Mouse (Mus musculus): ENCODE measurements at regions not wholly inside any gene's neighbourhood (a gene's known extent, or its start where the extent isn't known, plus 50 kb on each side); places are given as distances from the start of the nearest gene placed in this dataset.
"Not testable (repeated sequence)": the region's sequence is repeated elsewhere in the genome, so short reads cannot be mapped to it uniquely, and the experiment has no call there.

DNA sequence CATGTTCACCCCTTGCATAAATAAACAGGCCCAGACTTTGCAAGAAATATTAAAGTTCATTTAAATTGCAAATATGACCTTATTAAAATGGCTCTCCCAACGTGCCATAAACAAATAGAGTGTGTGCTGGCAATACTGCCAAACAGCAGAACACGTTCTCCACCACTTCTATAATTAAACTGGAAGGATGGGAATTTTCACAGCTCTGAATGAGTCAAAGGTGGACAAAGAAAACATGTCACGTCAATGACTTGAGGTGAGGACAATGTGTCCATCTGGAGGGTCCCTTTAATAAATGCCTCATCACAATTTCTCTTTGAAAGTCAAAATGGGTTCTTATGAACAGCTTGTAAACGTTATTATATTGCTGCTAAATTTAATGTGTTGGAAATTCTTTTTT lies 114.8 kb downstream of the Galc start:
- no peak for DNase-seq

DNA sequence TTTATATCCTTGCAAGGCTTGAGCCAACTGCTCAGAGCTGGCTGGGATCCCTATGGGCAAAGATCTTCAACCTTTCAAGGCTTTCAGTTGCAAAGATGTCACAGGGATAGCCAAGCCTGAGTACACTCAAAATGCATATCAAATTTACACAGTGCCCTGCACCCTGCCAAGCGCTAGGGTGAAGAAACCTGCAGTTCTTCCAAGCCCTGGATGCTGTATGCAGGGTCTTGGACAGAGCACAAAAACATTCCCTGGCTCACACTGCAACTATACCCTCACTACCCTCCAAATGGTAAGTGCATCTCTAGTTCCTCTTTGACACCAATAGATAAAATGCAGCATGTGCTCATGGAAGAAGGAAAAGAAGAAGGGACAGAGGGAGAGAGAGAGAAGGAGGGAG lies 116.1 kb downstream of the Galc start:
- no peak for DNase-seq

DNA sequence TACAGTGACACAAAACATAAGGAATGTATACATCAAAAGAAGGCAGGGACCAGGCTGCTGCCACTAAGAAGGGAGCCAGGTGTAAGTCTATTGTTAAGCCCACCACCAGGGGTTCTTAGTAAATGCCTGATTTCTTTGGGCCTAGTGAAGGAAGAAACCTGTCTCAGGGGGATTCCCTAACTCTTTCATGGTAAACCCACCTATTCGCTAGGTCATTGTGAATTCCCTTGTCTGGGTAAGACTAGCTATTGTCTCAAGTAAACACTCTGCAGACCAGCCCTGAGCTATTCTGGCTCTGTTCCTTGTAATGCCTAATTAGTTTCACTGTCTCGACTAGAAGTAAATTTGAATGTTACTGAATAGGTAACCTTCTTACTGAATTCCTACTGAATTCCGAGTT lies 119.4 kb downstream of the Galc start:
- not testable (repeated sequence) for DNase-seq

DNA sequence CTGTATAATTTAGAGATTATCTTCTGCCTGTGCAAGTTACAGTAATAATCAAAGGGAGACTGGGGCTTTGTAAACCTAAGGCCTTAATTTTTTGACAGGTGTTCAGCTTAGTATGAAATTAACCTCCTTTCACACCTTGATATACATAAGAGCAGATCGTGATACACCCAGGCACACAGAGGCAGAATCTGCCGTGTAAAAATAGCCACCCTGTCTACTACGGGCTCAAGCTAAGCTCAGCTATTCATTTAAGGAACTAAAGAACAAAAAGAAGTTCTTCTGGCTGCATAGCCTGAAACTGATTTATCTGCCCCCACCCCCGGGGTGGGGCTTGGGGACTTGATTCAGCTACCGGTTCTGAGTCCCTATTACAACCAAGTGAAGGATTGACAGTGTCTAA lies 128.0 kb downstream of the Galc start:
- DNase-seq: no peak

DNA sequence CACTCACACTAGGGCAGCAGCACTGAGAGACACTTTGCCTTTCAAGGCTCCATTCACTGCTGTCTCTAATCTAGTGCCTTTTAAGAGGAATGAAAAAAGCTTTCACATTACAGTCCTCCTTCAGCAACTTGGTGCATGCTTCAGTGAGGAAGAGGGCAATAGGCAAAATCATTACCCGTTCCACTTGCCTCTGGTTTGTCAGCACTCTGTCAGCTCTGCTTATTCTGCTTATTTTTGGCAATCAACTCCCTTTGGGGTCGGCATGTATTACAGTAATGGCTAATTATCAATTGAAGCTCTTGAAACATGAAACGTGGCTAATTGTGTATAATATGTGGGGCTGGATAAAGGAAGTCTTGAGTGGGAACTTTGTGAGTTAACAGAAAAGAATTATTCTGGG lies 135.7 kb downstream of the Galc start:
- DNase-seq: no peak

DNA sequence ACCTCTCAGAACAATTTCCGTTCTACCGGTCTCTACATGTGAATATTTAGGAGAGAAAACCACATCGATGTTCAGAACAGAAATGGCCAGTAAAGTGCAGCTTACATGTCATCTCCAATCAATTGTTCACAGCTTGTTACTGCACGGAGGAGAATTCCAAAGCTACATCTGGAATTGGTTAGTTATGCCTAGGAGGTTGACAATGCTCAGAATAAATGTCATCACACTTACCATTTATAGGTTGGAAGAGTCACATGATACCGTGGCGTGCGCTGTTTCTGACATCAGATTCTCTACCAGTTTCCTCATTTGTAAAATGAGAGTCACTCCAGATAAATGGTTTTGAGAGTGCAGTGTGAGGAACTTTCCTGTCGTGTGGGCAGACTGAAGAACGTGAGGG lies 151.2 kb downstream of the Galc start:
- no peak for DNase-seq

DNA sequence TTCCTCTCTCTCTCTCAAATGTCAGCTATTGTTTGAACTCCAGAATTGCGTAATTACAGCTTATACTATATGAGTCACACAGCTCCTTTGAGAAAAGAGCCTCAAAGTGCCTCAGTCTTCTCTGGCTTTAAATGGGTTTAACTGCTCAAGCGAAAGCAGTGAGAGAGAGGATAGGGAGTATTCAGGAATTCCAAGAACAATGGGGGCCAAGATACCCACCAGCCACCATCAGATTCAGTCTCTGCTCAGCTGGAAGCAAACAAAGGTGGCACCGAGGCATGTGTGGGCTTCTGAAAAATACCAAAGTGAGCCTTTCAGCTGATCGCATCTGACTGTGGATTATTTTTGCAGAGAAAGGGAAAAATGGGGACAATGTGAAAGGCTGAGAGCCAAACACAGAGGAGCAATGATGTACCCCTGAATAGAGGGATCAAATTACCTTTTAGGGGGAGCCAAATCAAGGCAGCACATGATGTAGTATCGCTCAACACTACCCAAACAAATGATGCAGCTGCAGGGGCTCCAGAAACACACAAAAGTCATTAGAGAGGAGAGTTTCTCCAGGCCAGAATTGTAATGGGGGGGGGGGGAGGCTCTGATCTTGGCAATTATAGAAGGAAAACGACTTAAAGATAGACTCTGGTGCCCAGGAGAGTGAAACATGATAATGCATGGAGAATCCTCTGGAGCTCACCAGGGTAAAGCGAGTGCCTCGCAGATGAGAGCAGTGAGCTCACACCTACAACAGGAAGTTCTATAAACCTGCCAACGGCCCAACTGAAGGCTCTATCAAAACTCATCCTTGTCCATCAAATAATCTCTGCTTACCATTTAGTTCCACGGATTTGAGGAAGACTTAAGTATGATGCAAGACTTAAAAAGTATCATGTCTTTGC lies 152.2 kb downstream of the Galc start:
- no peak for DNase-seq

DNA sequence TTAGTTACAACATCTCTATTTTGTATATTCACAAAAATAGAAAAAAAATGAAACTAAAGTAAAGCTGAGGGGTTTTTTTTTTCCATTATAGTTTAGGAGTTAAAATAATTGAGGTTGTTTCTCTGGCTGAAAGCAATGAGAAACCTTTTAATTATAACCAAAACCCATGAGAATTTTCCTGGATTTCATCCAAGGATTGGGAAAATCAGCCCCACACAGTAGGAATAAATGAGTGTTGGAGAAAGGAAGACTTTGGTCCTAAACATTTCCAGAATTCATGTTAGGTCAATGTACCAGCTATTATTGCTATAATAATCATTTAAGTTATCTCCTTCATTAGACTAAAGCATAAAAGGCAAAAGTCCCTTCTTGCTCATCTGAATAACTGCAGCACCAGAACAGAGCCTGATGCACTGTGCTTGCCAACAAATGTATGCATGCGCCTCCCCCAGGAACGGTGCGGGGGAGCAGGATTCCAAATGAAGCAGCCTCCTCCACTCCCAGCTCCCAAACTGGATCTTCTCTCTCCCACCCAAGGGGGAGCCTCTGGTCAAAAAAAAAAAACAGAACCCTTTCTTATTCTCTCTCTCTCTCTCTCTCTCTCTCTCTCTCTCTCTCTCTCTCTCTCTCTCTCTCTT lies 153.0 kb downstream of the Galc start:
- no peak for DNase-seq

DNA sequence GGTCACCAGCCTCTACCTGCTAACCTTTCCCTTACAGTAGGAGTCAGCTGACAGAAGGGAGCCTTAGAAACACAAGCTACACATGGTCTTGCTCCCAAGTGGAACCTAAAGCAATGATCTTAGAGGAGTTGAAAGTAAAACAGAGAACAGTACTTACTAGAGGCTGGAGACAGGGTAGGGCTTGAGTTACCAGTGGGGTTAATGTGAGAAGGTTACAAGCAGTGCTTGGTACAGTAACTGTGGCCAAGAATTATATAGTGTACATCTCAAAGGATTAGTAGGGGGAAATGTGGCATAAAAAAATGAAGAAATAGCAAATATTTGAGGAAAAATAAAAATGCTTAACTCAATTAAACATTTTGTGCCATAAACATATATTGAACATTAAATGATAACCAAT lies 153.5 kb downstream of the Galc start:
- DNase-seq: no peak

DNA sequence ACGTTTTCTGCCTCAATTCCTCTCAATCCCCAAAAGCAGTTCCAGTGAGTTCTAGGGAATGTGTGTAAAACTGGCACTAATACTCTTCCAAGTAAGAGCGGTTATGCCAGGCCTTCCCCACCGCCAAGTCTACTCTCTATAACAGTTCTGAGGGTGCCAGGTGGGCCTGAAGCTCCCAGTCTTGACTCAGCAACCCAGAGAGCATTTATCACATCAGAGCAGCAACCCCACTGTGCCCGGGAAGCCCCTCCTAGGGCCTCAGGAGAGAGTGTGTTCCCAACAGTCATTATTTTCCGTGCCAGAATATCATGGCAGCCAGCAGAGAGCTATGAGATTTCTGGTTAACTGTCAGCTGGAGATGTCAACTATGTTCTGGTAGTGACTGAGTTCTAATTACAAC lies 169.1 kb downstream of the Galc start:
- DNase-seq: no peak

DNA sequence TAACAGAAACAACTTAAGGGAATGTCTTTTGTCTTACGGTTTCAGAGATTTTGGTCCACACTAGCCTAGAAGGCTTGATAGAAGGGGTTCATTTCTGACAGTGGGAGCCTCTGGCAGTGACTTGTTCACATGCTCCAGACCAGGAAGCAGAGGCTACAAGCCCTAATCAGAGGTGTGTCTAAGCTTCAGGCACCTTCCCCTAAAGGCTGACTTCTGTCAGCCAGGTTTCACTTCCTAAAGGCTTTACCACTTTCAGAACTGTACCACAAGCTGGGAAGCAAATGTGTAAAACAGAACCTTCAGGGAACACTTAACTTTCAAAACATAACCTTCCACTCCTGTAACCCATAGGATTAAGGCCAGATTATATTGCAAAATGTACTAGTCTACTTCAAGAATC lies 180.9 kb downstream of the Galc start:
- DNase-seq: no peak

DNA sequence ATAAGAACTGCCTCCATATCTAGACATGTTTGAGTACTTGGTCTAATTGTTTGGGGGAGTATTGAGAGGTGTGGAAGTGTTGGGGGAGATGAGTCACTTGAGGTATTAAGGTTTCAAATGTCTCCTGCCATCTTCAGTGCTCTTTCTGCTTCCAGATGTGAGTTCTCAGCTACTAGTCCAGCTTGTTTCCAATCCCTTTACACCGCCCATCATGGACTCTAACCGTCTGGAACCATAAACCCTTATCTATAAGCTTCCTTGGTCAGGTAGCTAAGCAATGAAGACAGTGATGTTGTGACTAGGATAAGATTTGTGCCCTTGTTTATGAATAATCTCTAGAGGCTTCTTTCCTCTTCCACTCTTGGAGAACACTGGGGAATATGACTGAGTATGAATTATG lies 183.7 kb downstream of the Galc start:
- no peak for DNase-seq

DNA sequence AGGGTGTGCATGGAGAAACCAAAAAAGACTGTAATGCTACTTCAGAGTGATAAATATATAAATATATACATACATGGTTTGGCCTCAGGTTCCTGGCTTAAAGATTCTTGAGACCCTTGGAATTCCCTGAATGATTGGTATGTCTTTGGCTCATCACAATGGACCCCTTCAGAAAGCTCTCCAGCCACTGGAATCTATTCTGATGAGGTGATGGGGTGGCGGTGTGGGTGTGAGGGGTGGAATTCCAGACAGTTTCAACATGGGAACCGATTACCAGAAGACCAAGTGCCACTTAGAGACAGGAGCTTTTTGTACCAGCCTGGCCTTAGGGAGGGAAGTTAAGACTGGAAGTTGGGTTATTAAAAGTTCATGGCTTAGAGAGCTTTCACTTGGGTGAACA lies 190.1 kb downstream of the Galc start:
- no peak for DNase-seq

DNA sequence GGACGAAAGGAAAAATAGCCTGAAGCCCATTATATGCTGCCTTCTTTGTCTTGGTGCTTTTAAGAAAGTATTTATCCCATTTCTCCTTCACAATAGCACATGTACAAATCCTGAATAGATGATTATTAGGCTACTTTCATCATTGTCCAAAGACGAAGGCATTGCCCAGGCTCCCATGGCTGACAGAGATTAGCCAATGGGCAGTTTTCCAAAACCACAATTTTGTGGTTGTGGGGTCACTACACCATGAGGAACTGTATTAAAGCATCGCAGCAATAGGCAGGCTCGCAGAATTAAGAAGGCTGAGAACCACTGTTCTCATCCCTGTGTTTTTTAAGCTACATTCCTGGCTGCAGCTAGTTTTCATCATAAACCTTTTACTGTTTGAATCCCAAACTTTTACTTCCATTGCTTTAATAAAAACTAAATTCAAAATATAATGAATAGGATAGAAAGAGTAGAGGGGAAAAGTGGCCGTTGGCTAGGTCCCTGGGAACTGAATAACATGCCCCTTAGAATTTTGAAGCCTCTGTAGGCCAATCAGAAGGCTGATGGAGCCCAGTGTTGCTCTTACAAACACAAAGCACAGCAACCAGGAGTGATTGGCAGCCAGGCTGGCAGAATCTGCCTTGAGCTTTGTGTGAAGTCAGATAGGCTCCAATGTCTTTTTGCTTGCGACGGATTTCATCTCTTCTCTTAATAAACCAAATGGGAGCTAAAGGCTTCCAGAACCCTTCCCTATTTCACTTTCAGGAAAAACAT lies 199.7 kb downstream of the Galc start:
- DNase-seq: no peak

DNA sequence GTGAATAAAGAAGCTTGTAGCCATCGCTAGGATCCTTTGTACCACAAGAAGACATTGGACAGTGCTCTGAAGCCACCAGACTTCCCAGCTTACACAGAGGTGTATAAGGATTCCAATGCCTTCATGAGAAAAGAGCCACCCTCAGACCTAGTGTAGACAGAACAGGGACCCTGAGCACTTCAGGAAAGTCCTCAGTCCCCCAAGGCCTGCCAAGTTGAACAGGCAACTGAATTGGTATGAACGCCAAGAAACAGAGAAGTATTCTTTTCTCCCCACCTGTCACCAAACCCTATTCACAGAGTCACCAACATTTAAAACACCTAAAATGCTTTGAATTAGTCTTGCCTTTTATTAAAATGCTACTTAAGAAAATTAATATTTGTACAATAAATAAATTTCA lies 200.3 kb downstream of the Galc start:
- no peak for DNase-seq

DNA sequence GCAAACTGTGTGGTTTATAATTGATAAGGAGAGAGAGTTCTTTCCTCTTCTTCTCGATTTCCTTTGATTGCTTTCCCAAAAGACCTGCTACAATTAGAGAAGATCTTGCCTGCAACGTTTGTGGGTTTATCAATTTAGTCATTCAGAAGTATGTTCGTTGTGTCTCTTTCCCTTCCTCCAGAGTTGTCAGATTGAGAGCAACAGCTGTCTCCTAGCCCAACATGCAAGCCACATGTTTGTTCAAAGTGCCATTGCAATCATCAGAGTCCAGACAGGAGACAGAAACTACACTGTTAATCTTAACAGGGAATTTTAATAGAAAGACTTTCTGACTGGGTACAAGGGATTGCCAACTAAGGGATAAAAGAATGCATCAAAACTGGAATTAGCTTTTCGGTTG lies 208.3 kb downstream of the Galc start:
- no peak for DNase-seq

DNA sequence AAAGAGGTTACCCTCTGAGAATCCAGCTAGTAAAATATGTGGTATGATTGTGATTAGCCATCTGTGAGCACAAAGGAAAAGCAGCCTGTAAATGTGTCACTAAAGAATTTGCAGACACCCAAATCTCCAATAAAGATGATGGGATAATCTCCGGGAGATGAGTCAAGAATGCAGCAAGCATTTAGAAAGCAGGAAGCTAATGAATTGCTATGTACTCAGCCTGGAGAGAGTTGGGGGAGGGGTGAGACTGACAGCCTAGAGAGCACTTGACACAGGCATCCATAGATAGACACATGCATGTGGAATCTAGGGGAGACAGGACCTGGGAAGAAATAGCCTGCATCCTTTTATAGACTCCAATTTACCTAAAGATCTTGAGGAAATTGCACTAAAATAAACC lies 208.8 kb downstream of the Galc start:
- DNase-seq: no peak

DNA sequence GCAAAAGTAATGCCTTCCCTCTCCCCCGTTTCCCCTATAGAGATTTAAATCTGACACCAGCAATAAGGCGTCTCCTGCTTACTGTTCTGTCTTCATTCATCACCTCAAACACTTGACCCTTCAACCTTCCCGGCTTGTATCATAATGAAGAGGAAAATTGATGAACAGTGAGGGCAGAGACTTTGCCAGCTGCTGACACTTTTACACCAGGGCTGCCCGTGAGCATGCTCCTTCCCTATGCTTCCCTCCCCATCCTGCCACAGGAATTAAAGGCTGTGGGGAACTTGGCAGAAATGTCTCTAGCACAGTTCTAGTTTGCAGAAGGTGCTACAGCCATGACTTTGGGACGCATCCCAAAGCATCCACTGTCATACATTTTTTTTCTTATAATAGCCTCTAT lies 209.2 kb downstream of the Galc start:
- no peak for DNase-seq

DNA sequence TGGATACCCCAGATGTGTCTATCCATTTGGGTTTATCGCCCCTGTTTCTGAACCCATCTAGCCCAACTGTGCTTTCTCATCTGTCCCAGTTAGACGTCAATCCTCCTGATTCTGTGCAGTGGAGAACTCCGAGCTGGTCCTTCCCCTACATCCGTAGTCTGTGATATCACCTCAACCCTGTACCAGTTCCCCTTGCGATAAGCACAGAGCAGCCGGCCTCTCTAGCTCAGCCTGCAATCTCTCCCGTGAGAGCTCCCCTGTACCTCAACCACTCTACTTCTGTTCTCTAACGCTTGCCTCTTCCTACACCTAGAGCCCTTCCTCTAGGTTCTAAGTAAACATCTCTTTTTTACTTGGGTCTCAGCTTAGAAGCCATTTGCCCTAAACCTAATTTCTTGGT lies 211.5 kb downstream of the Galc start:
- DNase-seq: no peak

DNA sequence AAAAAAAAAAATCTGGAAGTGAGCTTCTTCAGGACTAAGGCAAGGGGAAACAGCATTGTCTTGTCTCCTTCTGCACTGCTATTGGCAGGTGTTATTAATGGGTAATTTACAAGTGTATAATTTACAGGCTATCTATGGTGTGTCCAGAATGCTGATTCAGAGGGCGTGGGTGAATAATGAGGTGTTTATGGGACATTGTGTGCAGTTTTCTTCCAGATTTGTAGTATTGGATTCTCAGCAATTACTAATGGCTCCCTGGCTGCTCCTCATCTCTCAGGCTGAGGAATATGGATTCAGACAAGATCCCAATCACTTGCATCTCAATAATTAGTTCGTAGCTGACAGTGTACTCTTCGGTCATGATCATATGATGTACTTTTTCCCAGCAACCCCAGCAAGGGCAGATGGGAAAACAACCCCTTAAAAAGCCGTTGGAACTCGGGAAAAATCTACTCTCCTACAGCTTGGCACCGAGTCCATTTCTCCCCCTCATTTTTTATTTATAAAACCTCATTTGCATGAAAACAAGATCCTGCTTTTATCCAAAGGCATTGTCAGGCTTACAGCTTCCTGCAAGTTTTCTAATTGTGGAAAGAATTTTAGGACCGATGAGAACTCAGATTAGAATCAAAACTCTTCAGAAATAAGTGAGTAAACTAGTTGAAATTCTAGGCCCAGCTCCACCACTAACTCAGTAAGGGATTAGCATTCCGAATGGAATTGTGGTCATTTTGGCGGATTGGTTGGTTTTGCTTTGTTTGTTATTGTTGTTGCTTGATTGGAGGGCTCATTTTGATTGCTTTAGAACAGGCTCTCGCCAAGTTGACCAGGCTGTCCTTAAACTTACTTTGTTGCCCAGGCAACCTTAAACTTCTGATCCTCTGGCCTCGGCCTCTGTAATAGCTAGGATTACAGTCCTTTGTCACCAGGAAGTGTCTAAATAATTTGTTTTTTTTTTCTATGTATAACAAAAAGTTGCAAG lies 212.5 kb downstream of the Galc start:
- no peak for DNase-seq

DNA sequence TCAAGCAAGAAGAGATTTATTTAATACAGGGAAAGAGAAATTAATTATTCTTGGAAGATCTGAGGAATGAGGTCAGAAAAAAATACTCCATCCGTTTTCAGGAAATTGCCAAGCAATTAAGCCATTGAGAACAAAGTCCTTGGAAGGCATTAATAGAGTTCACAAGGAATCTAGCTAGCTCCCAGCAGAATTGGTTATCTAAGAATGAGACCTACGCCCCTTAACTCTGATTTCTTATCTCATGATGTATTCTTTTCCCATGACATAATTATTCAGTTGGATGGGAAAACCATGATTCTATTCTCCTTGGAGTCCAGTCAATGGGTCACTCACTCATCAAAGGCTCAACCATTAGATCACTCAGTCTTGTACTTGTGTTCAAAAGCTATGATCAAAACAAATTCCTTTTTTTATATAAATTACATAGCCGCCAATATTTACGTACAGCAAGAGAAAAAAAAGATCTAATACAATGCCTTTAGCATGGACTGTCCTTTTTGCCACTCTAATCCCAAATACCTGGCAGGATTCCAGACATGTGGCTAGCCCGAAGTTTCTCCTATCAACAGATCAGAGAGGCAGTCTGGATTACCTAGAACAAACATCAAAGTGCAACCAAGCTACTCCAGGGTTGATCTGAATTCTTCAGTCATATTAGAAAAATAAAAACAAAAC lies 213.3 kb downstream of the Galc start:
- DNase-seq: no peak

DNA sequence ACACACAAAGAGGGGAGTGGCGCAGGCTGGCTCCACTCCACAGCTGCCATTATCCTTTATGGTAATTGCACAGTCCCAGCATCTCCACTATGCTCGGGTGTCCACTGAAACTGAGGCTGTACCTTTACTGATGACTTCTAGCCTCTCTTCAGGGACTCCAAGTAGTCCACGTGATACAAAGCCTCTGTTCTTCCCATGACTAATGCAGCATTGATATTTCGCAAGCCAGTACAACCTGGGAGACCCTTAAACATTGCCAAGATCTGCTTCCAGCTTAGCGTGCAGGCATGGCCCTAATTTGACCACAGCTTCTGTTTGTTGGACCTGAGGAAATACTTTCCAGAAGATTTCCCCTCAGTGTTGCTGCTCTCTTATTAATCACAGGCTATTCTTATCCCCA lies 215.8 kb downstream of the Galc start:
- DNase-seq: no peak
